Mouse (Mus musculus) kidney, adult 2 months (tissue): ENCODE measurements around the gene Prpf4.

Experiments used
- CTCF ChIP-seq: fragments of 200-500 bp; conservative IDR thresholded peaks from 2 replicates; pipeline ENCODE4 v1.5.1; 2011; ENCODE audit warnings: low read depth, mild to moderate bottlenecking, control low read depth, low read length, moderate library complexity, mixed read lengths; ENCODE audit not compliant: insufficient read depth, insufficient read length
- POLR2A ChIP-seq: fragments of 200-500 bp; IDR thresholded peaks from one replicate; pipeline ENCODE4 v1.6.1; 2011; ENCODE audit warnings: low read depth, low read length, control low read depth

DNA sequence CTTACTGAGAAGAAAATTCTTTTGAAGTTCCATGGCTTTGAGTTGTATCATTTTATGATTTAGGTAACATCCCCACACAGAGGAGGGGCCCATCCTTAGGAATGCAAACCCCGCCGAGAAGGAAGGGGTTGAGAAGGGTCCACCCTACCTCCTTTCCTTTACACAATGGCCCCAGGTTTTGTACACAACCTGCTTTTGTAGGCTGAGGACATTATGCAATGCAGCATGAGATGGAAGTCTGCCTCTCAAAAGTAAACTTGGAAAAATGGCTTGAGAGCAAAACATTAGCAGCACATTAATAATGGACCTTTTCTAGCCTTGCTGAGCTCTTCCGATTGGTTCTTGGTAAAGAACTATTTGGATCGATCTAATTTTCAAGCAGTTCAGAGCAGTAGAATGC lies 42.3 kb upstream of the Prpf4 start:
- TF ChIP-seq CTCF (no peak), POLR2A (no peak)
